Mouse (Mus musculus) hindbrain, embryonic 14.5 days (tissue): ENCODE measurements at regions not wholly inside any gene's neighbourhood (a gene's known extent, or its start where the extent isn't known, plus 50 kb on each side); places are given as distances from the start of the nearest gene placed in this dataset.

Experiments
- ATAC-seq: fragments of 200-750 bp; cut with Nextera tagmentation; 2 replicates; pipeline ENCODE4 v1.8.0; 2017; ENCODE audit warnings: moderate number of reproducible peaks, mild to moderate bottlenecking, moderate TSS enrichment, moderate library complexity; ENCODE audit not compliant: low FRiP score
- DNase-seq: peaks from one replicate; pipeline ENCODE4 v3.0.0-alpha.2; 2015; ENCODE audit warnings: low spot score
- H3K27ac ChIP-seq: fragments of 300-500 bp; sonication (generic); 2 replicates; pipeline ENCODE4 v1.5.1; 2014; ENCODE audit warnings: mild to moderate bottlenecking, moderate library complexity
- H3K27me3 ChIP-seq: fragments of 300-500 bp; sonication (generic); 2 replicates; pipeline ENCODE4 v1.6.1; 2014; ENCODE audit warnings: mild to moderate bottlenecking, low read length, mixed read lengths; ENCODE audit not compliant: control insufficient read depth, insufficient read depth
- H3K36me3 ChIP-seq: fragments of 300-500 bp; sonication (generic); replicated peaks from 2 replicates; pipeline ENCODE4 v1.6.1; 2014; ENCODE audit not compliant: control insufficient read depth, insufficient read depth
- H3K4me1 ChIP-seq: fragments of 300-500 bp; sonication (generic); replicated peaks from 2 replicates; pipeline ENCODE4 v1.6.1; 2014; ENCODE audit warnings: antibody characterized with exemption, low read length, mixed read lengths; ENCODE audit not compliant: control insufficient read depth, insufficient read depth
- H3K4me2 ChIP-seq: fragments of 300-500 bp; sonication (generic); replicated peaks from 2 replicates; pipeline ENCODE4 v1.6.1; 2014; ENCODE audit warnings: mild to moderate bottlenecking, moderate library complexity
- H3K4me3 ChIP-seq: fragments of 300-500 bp; sonication (generic); replicated peaks from 2 replicates; pipeline ENCODE4 v1.5.1; 2014; ENCODE audit warnings: mild to moderate bottlenecking, low read length
- H3K9ac ChIP-seq: fragments of 300-500 bp; sonication (generic); 2 replicates; pipeline ENCODE4 v1.6.1; 2014
- H3K9me3 ChIP-seq: fragments of 300-500 bp; sonication (generic); 2 replicates; pipeline ENCODE4 v1.6.1; 2016; ENCODE audit warnings: low read length; ENCODE audit not compliant: control insufficient read depth
- WGBS: fragments of 180-500 bp; shearing (Covaris S2); extraction: QIAGEN DNeasy Blood & Tissue Kit; methylation state at CpG from one replicate; pipeline ENCODE4 v1.1.7; 2014; 5-methylcytosine and 5-hydroxymethylcytosine counted together

DNA sequence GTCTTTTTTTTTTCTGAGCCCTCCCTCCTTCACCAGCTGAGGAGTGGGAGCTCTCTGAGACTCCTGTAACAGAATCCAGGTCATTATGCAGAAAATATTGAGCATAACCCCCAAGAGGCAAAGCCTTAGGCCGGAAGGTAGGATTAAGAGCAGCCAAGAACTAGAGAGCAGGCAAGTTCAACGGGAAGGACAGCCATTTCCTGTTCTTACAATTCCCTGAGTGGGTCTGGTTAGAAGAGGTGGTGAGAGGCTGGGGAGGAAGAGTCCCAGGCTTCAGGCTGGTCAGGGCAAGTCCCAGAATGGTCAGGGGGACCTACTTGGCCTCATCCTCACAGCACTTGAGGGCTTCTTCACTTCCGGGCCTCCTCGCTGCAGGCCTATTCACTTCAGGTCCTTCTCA is 115.4 kb upstream of the S1pr3 start:
- no peaks in the 10 kb centered on the region for H3K36me3 ChIP-seq
- DNase-seq, result no peak
- WGBS, result 86% methylated on average over 4 of the region's 4 CpGs
- H3K27me3 ChIP-seq, result no peaks in the 10 kb centered on the region
- no peaks in the 10 kb centered on the region for H3K4me1 ChIP-seq
- H3K4me2 ChIP-seq, result no peak overlapping the region
- no peak overlapping the region for H3K27ac ChIP-seq
- H3K9me3 ChIP-seq, result 0 out of 2 replicates have a peak, but pooled peaks cover 4% of the 10 kb centered on the region
- H3K9ac ChIP-seq, result no peak overlapping the region
- H3K4me3 ChIP-seq, result no peak overlapping the region
- no peak for ATAC-seq

- H3K4me3 ChIP-seq, result no peak overlapping the region
- no peaks in the 10 kb centered on the region for H3K36me3 ChIP-seq
- H3K9ac ChIP-seq, result no peak overlapping the region
- H3K27me3 ChIP-seq, result no peaks in the 10 kb centered on the region
- no peaks in the 10 kb centered on the region for H3K4me1 ChIP-seq
- no peak overlapping the region for H3K27ac ChIP-seq
- ATAC-seq, result no peak
- 0 out of 2 replicates have a peak, but pooled peaks cover 4% of the 10 kb centered on the region for H3K9me3 ChIP-seq
- DNase-seq, result no peak
- 79% methylated on average over 3 of the region's 3 CpGs for WGBS
- H3K4me2 ChIP-seq, result no peak overlapping the region
Observed at GRCm38 (mm10) chr13:51295872-51296271, 112.6 kb upstream of the S1pr3 start.

DNA sequence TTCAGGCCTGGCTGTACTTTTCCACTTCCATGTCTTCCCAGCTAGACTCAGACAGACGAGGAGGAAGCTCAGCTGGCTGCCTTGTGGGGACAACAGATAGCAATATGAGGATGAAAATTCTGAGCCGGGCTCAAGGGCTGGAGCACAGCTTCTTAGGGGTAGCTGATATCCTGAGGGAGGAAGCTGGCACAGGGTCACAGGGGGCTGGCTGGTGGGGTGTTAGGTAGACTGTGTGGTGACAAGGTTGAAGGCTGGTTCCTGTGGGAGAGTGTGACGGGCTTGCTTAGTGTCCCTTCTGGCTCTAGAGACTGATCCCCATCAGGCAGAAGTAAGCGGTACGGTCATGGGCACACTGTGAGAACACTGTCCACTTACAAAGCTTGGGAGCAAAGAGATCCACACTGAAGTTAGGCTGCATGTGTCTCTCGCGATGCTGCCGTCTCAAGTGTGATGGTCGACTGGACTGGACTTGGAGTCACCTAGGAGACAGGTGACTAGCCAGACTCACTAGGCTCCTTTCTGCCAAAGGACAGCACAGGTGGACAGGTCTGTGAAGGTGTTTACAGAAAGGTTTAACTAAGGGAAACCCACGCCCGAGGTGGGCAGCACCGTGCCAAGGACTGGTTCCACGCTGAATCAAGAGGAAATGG is 111.1 kb upstream of the S1pr3 start:
- Histone ChIP-seq H3K9ac (no peak overlapping the region), H3K27ac (no peak overlapping the region), H3K36me3 (no peaks in the 10 kb centered on the region), H3K9me3 (0 out of 2 replicates have a peak, but pooled peaks cover 4% of the 10 kb centered on the region), H3K4me1 (no peaks in the 10 kb centered on the region), H3K27me3 (no peaks in the 10 kb centered on the region), H3K4me2 (no peak overlapping the region), H3K4me3 (no peak overlapping the region)
- ATAC-seq, result no peak
- WGBS, result 95% methylated on average over 13 of the region's 13 CpGs
- no peak for DNase-seq

DNA sequence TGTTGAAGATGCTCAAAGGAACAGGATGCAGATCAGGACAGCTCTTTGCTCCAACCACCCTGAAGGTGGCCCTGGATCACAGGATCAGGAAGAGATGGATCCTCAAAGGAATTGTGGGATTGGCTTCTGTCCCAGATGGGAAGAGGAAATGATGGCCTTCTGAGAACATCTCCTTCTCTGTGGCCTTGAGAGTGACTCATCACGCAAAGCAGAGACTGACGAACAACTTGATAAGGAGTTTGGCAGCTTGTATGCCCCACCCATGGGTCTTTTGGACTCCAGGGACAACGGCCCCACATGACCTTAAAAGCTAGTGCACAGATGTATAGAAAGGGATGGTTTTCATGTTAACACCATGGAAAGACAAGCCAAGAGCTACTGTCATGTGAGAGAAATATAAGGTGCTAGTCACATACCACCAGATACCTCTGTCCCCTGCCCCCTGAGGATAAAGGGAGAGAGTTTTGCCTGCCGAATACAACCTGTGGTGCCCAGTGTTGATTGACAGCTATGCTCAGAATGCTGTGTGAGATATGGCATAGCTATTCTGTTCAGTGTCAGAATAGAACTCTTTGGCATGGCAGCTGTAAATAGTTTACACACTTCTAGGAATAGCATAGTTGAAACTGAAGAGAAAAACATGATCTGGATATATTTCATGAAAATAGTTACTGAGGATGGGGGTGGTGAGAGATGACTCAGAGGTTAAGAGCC is 109.2 kb upstream of the S1pr3 start:
- H3K4me2 ChIP-seq, result no peak overlapping the region
- H3K36me3 ChIP-seq, result no peaks in the 10 kb centered on the region
- no peak overlapping the region for H3K4me3 ChIP-seq
- WGBS, result 87% methylated on average over 4 of the region's 4 CpGs
- H3K27ac ChIP-seq, result no peak overlapping the region
- no peaks in the 10 kb centered on the region for H3K27me3 ChIP-seq
- 0 out of 2 replicates have a peak, but pooled peaks cover 4% of the 10 kb centered on the region for H3K9me3 ChIP-seq
- H3K4me1 ChIP-seq, result no peaks in the 10 kb centered on the region
- ATAC-seq (no peak), DNase-seq (no peak)
- no peak overlapping the region for H3K9ac ChIP-seq

GRCm38 (mm10) chr13:51301476-51301875 is 107.0 kb upstream of the S1pr3 start:
- no peaks in the 10 kb centered on the region for H3K36me3 ChIP-seq
- no peaks in the 10 kb centered on the region for H3K27me3 ChIP-seq
- H3K4me3 ChIP-seq, result no peak overlapping the region
- 0 out of 2 replicates have a peak, but pooled peaks cover 4% of the 10 kb centered on the region for H3K9me3 ChIP-seq
- no peak overlapping the region for H3K9ac ChIP-seq
- 82% methylated on average over 7 of the region's 7 CpGs for WGBS
- H3K27ac ChIP-seq, result no peak overlapping the region
- no peak for DNase-seq
- H3K4me2 ChIP-seq, result no peak overlapping the region
- ATAC-seq, result no peak
- H3K4me1 ChIP-seq, result no peaks in the 10 kb centered on the region

DNA sequence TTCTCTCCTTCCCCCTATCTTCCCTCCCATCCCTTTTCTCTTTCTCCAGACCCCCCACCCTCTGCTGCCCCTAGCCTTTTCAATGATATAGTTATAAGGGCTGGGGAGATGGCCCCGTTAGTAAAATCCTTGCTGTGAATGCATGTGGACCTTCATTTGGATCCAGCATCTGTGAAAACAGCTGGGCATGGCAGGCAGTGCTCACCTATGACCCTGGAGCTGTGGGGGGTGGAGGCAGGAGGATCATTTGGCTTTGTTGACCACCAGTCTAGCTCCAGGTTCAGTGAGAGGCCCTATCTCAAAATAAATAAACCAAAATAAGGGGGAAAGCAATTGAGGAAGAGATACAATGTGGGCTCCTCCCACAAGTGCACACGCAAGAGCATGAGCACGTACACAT is 105.3 kb upstream of the S1pr3 start:
- DNase-seq (no peak), ATAC-seq (no peak)
- H3K4me2 ChIP-seq, result no peak overlapping the region
- H3K9me3 ChIP-seq, result no peaks in the 10 kb centered on the region
- H3K9ac ChIP-seq, result no peak overlapping the region
- no peaks in the 10 kb centered on the region for H3K4me1 ChIP-seq
- no peaks in the 10 kb centered on the region for H3K27me3 ChIP-seq
- WGBS, result 66% methylated on average over 3 of the region's 3 CpGs
- H3K4me3 ChIP-seq, result no peak overlapping the region
- H3K36me3 ChIP-seq, result no peaks in the 10 kb centered on the region
- no peak overlapping the region for H3K27ac ChIP-seq

GRCm38 (mm10) chr13:51304631-51305030 is 103.8 kb upstream of the S1pr3 start:
- WGBS, result 24% methylated on average over 4 of the region's 4 CpGs
- no peak for ATAC-seq
- DNase-seq, result no peak

DNA sequence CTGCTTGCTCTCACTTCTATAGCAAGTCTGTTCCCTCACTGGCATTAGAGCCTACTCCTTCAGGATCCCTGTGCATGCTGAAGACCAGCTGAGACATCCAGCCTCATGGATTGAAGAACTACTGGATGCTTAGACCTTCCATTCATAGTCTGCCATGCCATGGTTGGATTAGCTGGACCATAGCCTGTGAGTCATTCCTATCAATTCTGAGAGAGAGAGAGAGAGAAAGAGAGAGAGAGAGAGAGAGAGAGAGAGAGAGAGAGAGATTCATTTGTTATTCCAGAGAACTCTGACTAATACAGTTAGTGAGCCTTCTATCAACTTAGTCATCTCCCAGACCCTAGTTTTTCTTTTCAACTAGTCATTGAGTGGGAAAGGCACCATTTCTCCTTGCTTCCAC is 99.0 kb upstream of the S1pr3 start:
- Histone ChIP-seq H3K4me3 (no peak overlapping the region), H3K9me3 (no peaks in the 10 kb centered on the region), H3K4me2 (no peak overlapping the region), H3K27ac (no peak overlapping the region), H3K9ac (no peak overlapping the region), H3K4me1 (peaks cover 14% of the 10 kb centered on the region; the same call in 1 of the 2 replicates), H3K36me3 (no peaks in the 10 kb centered on the region), H3K27me3 (no peaks in the 10 kb centered on the region)
- no peak for DNase-seq
- ATAC-seq, result no peak

More at GRCm38 (mm10) chr13:51304631-51305030, 103.8 kb upstream of the S1pr3 start:
- no peak overlapping the region for H3K4me3 ChIP-seq
- H3K27ac ChIP-seq, result no peak overlapping the region
- no peak overlapping the region for H3K9ac ChIP-seq
- H3K4me2 ChIP-seq, result no peak overlapping the region
- no peaks in the 10 kb centered on the region for H3K27me3 ChIP-seq
- no peaks in the 10 kb centered on the region for H3K9me3 ChIP-seq
- no peaks in the 10 kb centered on the region for H3K4me1 ChIP-seq
- no peaks in the 10 kb centered on the region for H3K36me3 ChIP-seq

GRCm38 (mm10) chr13:51310041-51310440 is 98.4 kb upstream of the S1pr3 start:
- WGBS, result 44% methylated on average over 2 of the region's 2 CpGs
- no peaks in the 10 kb centered on the region for H3K36me3 ChIP-seq
- H3K4me1 ChIP-seq, result peaks cover 20% of the 10 kb centered on the region
- no peaks in the 10 kb centered on the region for H3K9me3 ChIP-seq
- no peak for DNase-seq
- H3K4me3 ChIP-seq, result no peak overlapping the region
- no peak overlapping the region for H3K9ac ChIP-seq
- H3K4me2 ChIP-seq, result no peak overlapping the region
- no peak overlapping the region for H3K27ac ChIP-seq
- no peak for ATAC-seq
- H3K27me3 ChIP-seq, result no peaks in the 10 kb centered on the region
